Mouse (Mus musculus): Measurements from ENCODE around the gene Spic.

- TF ChIP-seq POLR2A (IDR thresholded peaks at IDR 0.05; ENCODE audit: low read depth, low read length) (no peak), CTCF (conservative IDR thresholded peaks at IDR 0.05; ENCODE audit: insufficient read depth, insufficient read length, low read depth, low read length) (no peak)
Observed at GRCm38 (mm10) chr10:88708671-88709523, 24.1 kb upstream of the Spic start.

Measured in kidney, adult 2 months (tissue).